Mouse (Mus musculus) kidney, postnatal 25 days (tissue): ENCODE measurements around the gene Skil.
A peak's percentile ranks its signal among the peaks of the same experiment; 100 is the strongest.

ENCODE experiments used
- DNase-seq, 2 experiments: peaks; one replicate each; pipeline ENCODE4 v3.0.0; 2021; ENCODE audit warnings: mixed read lengths in 2 of 2

Skil gene

DNA sequence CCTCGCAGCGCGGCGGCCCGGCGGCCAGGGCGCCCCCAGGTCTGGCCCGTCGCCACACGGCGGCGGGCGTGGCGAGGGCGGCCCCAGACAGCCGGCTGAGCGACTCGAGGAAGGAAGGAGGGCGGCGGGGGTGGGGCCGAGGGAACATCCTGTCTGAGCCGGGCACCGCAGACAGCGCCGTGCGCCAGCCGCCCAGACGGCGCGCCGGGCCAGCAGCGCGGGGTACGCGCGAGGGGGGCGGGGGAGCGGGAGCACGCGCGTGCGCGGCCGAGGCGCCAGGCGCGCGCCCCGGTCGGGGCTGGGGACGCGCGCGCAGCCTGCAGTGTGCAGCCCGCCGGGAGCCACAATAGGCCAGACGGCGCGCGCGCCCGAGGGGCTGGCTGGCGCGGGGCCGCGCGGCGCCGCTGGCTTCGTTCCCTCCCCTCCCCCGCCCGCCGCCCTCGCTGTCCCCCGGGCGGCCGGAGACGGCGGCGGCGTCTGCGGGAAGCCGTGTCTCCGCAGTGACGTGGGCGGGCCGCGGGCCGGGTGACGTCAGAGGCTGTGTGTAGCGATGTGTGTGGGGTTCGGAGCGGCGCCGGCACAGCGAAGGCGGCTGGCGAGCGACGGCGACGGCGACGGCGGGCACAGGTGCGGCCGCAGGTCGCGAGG, at the start of gene Skil:
Skil (plus strand) TSS at position 528 of the 648 bp plus-strand sequence.
- DNase-seq = peak; percentile 97 to 99

DNA sequence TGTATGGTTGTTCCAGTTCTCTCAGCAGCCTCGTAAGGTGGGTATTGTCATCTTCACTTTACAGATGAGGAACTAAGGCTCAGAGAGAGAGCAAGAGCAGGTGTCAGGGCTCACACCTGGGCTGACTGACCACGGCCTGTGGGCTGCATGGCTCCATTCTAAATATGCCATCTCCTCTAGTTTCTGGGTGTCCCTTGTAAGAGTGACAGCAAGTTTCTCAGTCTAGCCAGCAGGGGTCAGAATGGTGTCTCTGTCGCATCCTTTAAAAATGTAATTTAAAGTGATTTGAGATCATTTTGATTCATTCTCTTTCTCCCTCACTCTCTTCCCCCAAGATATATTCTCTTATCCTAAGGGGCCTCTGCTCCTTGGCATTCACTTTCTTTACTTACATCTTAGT, 47.6 kb upstream of the Skil start:
- DNase-seq = no peak

DNA sequence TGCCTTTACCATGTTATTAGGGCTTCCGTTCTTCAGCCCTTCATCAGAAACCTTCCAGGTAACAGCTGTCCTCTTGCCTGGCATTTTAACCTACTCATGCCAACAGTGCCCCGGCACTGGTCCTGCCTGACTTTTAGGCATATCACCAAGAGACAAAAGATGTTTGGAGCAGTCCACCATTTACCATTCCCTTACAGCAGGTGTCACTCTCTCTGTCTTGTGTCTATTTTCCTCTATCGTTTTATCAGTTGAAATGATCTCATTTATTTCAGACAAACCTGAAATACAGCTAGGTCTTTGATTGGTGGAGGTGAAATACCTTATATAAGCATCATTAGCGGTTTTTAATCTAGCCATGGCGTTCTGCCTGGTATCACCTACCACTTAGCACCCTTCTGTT, 45.8 kb upstream of the Skil start:
- no peak for DNase-seq

DNA sequence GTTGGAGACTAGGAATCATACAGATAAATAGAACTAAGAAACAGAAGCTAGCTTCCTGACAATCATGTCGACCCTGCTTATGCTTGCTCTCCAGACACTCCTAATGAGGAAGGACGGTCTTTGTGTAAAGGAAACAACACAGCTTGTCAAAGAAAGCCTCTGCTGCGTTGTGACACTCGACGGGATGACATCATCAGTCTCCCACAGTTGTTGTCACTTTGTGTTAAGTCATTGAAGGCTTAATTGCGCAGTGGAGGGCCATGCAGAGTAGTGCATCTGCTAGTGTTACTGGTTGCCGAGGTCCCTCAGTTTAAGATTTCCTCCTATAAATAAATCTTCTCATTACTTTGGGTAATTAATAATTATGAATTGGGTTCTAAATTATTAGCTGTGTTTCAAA, 44.5 kb upstream of the Skil start:
- DNase-seq = no peak

DNA sequence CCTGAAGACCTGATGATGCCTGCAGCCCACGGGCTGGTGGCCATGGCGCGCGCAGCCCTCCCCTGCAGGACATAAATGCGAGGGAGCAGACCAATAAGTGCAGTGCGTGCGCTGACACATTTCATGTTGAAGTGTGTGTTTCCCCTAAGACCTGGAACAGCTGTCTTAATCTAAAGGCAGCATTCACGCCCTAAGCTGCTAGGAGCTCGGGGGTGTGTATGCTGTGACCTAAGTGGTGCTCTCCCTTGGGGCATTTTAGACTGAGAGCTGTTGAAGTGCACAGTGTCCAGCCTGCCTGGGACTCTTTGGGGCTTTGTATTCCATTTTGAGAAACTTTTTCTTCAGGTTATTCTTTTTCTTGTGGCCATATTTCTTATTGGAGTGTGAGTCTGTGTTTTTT, 43.1 kb upstream of the Skil start:
- no peak for DNase-seq

DNA sequence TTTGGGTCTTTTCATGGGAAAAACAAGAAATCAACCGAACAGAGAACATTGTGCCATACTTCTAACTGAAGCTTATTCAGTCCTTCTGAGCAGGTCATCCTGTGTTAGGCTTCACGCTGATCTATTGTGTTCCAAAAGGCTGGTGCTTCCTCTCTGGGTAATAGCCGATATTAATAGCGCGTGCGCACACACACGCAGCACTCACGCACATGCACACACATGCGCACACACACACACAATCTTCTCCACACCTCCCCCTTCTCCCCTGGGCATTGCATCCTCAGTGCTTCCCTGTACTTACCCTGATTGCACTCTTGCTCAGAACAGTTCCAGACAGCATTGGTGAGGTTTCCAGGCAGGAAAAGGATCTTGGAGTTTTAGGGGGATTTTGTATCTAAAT, 41.7 kb upstream of the Skil start:
- no peak for DNase-seq

- no peak for DNase-seq
These were observed 40.0 kb upstream of the Skil start for GRCm38 (mm10) chr3:31054888-31055287.

DNA sequence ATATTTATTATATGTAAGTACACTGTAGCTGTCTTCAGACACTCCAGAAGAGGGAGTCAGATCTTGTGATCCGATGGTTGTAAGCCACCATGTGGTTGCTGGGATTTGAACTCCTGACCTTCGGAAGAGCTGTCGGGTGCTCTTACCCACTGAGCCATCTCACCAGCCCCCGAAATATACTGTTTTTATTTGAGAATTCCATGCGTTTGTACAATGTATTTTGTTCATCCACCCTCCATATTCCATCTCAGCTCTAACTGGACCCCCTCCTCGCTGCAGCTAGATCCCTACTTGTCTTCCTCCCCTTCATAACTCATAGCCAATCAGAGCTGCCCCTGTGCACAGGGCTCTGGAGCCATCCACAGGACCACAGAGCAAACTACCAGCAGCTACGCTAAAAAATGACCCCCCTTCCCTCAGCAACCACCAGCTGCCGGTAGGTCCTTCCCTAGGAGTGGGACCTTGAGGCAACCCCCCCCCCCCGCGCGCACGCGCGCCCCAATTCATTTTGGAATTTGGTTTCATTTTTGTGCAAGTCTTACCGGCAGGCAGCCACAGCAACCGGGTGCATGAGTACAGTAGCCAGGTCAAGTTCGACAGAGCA, 38.7 kb upstream of the Skil start:
- peak; percentile 21 to 67 for DNase-seq

DNA sequence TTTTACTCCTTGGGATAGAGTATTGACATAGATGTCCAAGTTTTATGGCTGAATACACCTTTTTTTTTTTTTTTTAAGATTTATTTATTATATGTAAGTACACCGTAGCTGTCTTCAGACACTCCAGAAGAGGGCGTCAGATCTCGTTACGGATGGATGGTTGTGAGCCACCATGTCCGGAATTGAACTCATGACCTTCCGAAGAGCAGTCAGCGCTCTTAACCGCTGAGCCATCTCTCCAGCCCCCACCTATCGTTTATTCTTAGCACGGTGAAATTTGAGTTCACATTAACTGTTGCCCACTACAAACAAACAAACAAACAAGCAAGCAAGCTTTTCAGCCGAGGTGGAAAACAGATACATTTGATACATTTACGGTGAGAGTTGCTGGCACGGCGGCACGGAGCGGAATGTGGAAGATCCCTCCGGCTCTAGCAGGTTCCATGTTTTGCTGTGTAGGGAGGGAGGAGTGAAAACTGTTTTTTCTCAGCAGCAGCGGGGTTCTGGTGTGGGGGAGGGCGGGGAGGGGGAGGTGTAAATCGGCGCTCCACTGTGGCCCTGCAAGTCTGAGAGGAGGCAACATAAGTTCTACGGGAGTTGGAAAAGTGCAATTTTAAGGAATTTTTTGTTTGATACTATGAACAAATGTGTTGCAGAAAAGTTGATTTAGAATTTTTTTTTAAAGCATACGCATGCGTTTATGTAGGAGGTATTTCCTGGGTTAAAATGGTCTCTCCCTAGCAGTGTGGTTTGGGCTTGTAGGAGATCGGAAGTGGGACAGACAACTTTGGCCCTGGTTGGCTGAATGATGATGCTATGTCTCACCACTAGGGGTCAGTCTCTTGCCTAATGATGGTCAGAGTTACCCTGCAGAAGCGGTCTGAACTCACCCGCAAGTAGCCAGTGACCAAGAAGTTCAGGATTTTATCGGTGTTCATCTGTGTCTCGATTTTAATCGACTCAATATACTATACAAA, 37.9 kb upstream of the Skil start:
- DNase-seq = peak; percentile 81 to 83

DNA sequence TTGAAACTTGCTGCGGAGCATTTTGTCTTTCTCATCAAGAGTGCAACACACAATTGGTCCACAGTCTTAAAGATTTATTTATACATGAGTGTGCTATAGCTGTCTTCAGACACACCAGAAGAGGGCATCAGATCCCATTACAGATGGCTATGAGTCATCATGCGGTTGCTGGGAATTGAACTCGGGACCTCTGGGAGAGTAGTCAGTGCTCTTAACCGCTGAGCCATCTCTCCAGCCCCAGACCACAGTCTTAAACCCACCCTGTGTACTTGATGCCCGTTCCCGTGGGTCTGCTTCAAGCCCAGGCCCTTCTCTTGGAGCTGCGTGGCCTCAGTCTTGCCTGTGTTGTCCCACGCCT, 34.1 kb upstream of the Skil start:
- no peak for DNase-seq

GRCm38 (mm10) chr3:31061103-31061785, 33.6 kb upstream of the Skil start:
- DNase-seq = no peak

- DNase-seq = no peak
These were observed 33.1 kb upstream of the Skil start for GRCm38 (mm10) chr3:31061786-31062120.

DNA sequence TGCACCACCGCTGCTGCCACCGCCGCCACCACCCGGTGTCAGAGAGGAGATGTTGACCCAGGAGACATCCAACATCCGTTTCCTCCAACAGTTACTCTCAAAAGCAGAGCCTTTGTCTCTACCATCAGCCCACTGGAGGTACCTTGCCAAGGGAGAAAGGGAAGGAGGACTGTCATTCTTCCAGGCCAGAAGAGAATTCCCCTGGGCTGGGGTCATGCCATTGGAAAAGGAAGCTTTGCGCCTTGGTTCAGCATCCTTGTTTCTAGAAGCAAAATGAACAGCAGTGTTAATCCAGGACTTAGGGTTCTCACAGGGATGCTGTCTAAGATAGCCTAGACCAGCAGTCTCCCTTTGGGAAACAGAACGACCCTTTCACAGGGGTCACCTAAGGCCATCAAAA, 32.5 kb upstream of the Skil start:
- DNase-seq = no peak

GRCm38 (mm10) chr3:31068482-31068881, 26.4 kb upstream of the Skil start:
- no peak for DNase-seq

DNA sequence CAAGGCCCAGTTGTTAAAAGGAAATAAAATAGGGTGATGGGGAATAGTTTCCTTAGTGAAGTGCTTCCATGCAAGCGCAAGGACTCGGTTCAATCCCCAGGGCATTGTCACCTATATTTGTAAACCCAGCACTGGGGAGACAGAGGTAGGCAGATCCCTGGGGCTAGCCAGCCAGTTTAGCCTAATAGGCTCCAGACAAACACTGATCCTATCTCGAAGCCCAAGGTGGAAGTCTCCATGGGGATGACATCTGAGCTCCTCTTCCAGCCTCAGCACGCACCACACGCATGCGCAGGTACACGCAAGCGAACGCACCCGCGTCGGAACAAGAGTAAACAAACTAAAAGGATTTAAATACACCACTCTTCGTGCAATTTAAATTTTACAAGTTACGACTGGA, 23.1 kb upstream of the Skil start:
- no peak for DNase-seq

GRCm38 (mm10) chr3:31075808-31076207, 19.1 kb upstream of the Skil start:
- peak; percentile 64 to 77 for DNase-seq

- no peak for DNase-seq
These were observed 17.7 kb upstream of the Skil start for GRCm38 (mm10) chr3:31077068-31077703.

GRCm38 (mm10) chr3:31079450-31079849, 15.4 kb upstream of the Skil start:
- DNase-seq = no peak

GRCm38 (mm10) chr3:31080791-31081502, 13.9 kb upstream of the Skil start:
- peak; percentile 59 to 76 for DNase-seq

- DNase-seq = no peak
These were observed 11.9 kb upstream of the Skil start for GRCm38 (mm10) chr3:31082838-31083506.

DNA sequence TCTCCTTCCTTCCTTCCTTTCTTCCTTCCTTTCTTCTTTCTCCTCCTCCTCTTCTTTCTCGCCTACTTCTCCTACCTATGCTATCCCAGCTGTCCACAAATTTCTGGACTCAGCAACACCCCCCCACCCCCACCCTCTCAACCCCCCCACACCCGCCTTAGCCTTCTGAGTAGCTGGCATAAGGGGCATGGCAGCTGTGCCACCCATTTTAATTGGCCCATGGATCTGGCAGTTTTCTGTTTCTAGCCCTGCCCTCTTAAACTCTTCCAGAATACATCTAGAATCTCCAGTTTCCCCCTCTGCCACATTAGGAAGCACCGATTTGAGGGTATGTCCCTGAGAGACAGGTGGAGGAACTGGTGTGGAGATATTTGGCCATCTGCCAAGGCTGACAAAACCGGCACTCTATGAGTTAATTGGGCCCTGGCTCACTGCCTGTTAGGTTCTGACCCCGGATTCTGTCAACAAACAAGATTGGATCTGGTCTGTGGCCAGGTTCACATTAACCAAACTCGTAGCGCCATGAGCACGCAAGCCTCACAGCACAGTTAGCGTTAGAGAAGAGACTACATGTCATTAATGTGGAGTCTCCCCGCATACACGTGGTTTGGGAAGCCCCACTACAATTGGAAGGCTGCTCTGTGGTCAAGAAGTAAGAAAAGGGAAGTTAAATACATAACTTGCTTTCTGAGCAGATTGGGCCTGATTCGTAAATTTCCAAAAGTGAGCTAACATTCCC, 11.2 kb upstream of the Skil start:
- peak; percentile 77 to 80 for DNase-seq
